Mouse (Mus musculus) gastrocnemius, adult 2 months (tissue): ENCODE results near the gene Gm5767. TPM values are rescaled to one million over a fixed set of nuclear protein-coding genes. Genes with fewer than 3 reads are reported as not detected.

Experiments used
- DNase-seq: peaks from one replicate; pipeline ENCODE4 v3.0.0; 2022
- H3K27ac ChIP-seq: fragments of 200-600 bp; 2 replicates; pipeline ENCODE4 v1.8.1; 2022; ENCODE audit warnings: mild to moderate bottlenecking
- H3K4me3 ChIP-seq: fragments of 200-600 bp; 2 replicates; pipeline ENCODE4 v1.8.1; 2022; ENCODE audit warnings: mild to moderate bottlenecking, moderate library complexity
- CTCF ChIP-seq: fragments of 200-600 bp; IDR thresholded peaks from 2 replicates; pipeline ENCODE4 v1.8.1; 2022; ENCODE audit warnings: antibody characterized with exemption, mild to moderate bottlenecking, moderate library complexity
- intact Hi-C: fragments of 180-260 bp; cut with DNase I; formaldehyde crosslinking; loops from one replicate; pipeline ENCODE4 v1.15.1; 2025
- total RNA-seq, 2 experiments: library from RNA; stranded (reverse); gene quantifications; 2 replicates each; pipeline ENCODE4 v1.2.3; 2021

Gene Gm5767
- total RNA-seq, 2 experiments from 2014 or later, result not detected

DNA sequence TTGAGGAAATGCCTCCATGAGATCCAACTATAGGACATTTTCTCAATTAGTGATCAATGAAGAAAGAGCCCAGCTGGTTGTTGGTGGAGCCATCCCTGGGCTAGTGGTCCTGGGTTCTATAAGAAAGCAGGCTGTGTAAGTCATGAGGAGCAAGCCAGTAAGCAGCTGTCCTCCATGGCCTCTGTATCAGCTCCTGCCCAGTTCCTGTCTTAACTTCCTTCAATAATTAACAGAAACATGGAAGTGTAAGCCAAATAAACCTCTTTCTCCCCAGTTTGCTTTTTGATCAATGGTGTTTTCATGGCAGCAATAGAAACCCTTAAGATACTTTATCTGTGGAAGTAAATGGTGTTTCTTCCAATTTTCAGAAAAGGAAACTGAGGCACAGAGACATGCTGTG, 7.8 kb upstream of the Gm5767 start:
- Histone ChIP-seq H3K4me3 (no peak overlapping the region), H3K27ac (no peak overlapping the region)
- intact Hi-C loops, result no loop called here
- TF ChIP-seq CTCF, result no peak
- DNase-seq, result no peak

DNA sequence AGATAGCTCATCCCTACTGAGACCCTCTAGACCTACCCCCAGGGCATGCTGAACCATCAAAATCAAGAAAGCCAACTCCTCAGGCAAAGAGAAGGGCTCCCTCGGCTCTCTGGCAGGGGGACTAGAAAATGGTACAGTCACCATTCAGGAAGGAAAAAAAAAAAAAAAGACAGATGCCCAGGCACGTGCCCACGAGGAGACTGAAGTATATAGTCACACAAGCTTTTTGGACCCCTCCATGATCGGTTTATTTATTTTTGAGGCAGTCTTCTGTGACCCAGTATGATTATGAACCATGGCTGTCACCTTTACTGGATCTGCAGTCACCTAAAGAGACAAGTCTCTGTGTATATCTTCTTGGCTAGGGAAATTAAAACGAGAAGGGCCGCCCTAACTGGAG, 7.2 kb upstream of the Gm5767 start:
- DNase-seq, result no peak
- Histone ChIP-seq H3K27ac (no peak overlapping the region), H3K4me3 (no peak overlapping the region)
- no peak for TF ChIP-seq CTCF
- intact Hi-C loops, result no loop called here

DNA sequence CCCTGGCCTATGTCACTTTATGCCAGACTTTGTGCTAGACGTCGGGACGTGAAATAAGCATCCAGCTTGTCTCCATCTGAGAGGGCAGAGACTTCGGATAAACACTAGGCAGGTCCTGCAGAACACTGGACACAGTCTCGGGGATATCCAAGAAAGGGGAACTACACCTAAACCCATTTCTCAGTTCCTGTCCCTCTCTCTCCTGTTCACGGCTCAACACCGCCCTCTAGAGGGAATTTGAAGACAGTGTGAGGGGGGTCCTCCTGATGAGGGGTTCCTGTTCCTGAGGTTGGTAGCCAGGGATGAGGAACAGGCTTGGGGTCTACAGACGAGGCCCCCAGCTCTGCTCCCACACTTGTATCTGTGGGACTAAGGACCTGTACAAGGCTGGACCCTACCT, 6.4 kb upstream of the Gm5767 start:
- H3K27ac ChIP-seq, result no peak overlapping the region
- peak; percentile 51 for DNase-seq
- intact Hi-C loops, result loop anchor here (2.0 kb wide), 2 partner anchors 31 to 261 kb away; no protein-coding TSS in a partner anchor
- peak; percentile 80 for TF ChIP-seq CTCF
- H3K4me3 ChIP-seq, result no peak overlapping the region

DNA sequence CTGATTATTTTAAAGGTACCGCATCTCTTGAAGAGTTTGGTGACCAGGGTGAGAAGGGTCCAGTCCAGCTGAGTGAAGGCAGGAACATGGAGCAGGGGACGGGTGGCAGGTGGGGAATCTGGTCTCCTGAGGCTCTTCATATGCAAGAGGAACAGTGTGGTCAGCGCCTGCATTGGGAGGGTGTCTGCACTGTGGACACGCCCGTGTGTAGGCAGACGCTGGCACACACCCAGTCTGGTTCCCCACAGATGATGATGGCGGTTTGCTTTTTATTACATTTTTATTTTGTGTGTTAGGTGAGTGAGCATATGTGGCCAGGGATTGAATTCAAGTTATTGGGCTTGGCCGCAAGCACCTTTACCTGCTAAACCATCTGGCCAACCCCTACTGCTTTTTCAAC, 5.0 kb upstream of the Gm5767 start:
- Histone ChIP-seq H3K27ac (no peak overlapping the region), H3K4me3 (no peak overlapping the region)
- intact Hi-C loops, result loop anchor here (2.0 kb wide), 2 partner anchors 33 to 263 kb away; no protein-coding TSS in a partner anchor
- TF ChIP-seq CTCF, result no peak
- no peak for DNase-seq

DNA sequence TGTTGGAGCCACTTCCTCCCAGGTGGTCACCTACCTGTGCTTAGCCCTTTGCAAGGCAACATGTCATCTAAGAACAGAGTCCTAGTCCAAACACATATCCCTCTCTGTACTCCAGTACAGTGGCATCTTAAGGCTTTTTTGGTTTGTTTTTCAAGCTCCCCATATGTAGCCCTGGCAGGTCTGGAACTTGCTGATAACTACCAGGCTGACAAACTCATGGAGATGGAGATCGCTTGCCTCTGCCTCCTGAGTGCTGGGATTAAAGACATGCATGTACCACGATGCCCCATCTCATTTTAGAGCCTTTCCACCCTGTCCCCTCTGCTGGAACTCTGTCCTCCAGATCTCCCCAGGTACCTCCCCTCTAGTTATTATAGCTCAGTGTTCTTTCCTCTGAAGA, 4.3 kb upstream of the Gm5767 start:
- no peak for TF ChIP-seq CTCF
- intact Hi-C loops, result no loop called here
- H3K27ac ChIP-seq, result no peak overlapping the region
- no peak overlapping the region for H3K4me3 ChIP-seq
- DNase-seq, result no peak

DNA sequence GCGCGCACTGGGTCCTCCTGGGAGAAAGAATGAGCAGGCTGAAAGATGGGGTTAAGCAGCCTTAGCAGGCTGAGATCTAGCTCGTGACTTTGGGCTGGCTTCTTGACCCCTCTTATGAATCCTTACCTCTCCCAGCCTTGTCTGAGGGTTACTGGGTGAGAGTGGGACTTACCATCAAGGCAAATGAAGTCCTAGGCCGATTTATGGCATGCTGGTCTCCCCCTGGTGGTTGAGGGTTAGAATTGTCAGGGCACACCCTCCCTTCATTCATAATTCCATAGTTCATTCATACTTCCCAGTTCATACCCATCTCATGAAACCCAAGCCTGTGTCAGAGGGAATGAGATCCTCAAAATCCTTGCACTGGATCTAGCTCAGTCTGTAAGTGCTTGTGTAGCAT, 3.8 kb upstream of the Gm5767 start:
- Histone ChIP-seq H3K4me3 (no peak overlapping the region), H3K27ac (no peak overlapping the region)
- peak; percentile 86 for TF ChIP-seq CTCF
- intact Hi-C loops, result loop anchor here (1.0 kb wide), 1 partner anchor 182 kb away; no protein-coding TSS in a partner anchor
- peak; percentile 58 for DNase-seq

DNA sequence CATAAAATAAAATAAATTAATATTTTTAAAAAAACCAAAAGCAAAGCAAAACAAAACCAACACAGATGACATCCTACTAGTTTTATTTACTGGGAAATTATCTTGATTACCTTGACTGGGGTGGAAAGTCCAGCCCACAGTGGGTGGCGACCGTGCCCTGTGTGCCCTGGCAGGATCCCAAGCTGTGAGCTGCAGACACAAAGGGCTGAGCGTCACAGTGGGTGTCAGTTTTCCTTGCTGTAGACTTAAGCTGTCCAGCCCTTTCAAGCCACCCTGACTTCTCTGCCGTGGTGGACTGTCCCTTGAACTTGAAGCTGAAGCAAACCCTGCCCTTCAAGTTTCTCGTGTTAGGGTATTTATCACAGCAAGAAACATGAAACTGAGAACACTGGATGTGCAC, 2.5 kb upstream of the Gm5767 start:
- no peak for TF ChIP-seq CTCF
- Histone ChIP-seq H3K27ac (no peak overlapping the region), H3K4me3 (no peak overlapping the region)
- no peak for DNase-seq
- intact Hi-C loops, result no loop called here

DNA sequence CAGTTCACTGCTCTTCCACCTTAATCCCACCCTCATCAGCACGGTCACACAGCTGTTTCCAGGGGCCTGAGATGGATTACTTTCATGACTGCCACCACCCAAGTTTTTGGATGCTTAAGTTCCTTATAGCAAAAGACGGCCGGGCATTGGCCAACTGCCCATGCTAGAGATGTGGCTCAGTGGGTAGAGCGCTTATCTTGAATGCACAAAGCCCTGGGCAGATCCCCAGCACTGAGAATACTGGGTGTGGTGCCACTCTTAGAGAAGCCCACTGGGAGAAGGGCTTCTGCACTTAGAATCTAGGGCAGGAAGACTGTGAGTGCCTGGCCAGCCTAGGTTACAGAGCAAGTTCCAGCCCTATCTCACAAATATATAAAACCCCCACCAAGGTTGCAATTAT, 1.9 kb upstream of the Gm5767 start:
- TF ChIP-seq CTCF, result no peak
- H3K4me3 ChIP-seq, result no peak overlapping the region
- intact Hi-C loops, result no loop called here

DNA sequence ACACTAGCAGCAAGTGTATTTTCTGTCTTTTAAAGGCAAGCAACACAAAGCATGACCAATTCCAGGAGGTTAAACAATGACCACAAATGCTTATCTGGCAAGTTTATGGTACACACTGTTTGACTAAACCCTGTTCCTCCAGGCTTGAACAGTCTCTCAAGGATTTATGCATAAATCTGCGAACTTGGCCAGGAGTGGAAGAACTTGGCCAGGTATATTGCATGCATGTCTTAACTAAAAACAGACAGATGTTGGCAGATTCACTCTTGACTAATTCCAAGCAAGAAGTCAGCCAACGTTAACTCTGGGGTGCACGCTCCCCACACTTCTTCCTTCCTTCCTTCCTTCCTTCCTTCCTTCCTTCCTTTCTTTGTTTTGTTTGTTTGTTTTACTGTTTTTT, 790 bp upstream of the Gm5767 start:
- H3K27ac ChIP-seq, result no peak overlapping the region
- TF ChIP-seq CTCF, result no peak
- intact Hi-C loops, result no loop called here
- DNase-seq, result no peak
- no peak overlapping the region for H3K4me3 ChIP-seq

More for the DNA sequence above, 1.9 kb upstream of the Gm5767 start:
- DNase-seq, result no peak
- no peak overlapping the region for H3K27ac ChIP-seq

DNA sequence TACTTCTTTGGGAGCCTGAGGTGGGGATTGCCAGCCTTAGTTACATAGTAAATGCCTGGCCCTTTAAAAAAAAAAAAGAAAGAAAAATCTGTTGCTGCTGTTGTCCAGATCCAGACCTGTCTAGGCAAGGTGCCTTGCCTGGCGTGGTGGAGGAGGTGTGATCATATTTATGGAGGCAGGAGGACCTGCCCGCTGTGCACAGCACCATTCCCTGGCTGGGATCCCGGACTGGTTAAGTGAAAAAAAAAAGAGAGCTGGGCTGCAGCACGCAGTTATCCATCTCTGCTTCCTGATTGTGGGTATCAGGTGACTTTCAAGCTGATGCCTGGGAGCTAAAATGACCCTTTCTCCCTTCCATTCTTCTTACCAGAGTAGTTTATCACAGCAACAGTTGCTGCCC, 4.5 kb downstream of the Gm5767 start:
- no peak for DNase-seq
- intact Hi-C loops, result no loop called here
- TF ChIP-seq CTCF, result no peak
- H3K4me3 ChIP-seq, result no peak overlapping the region
- no peak overlapping the region for H3K27ac ChIP-seq

DNA sequence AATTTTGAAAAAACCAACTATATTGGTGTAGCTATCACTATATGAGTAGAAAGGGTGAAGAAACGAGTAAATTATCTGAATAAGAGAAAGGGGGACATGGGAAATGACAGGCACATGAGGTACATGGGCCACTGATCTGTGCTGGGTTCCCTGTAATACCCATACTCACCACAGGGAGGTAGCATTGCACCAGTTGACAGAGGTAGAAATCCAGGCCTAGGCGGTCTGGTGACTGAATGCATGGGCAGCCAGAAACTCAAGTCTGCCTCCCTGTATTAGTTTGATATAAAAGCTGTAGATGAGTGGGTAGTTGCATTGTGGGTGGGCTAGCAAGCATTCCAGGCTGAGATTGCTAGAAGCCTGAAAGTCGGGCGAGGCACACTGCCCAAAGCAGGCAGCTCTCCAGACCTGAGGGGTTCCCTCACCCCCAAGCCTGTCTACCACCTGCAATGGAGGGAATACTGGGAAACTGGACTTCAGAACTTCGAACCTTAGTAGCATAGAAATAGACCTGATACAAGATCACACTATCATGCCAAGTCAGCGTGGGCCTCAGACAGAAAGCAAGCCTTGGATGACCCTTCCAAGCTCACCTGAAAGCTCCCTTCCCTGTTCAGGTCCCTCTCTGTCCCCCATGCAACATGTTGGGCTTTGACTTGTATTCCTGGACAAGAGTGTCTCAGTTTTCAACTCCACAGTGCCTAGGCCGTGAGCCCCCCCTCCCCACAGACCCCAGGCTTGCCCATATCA, 5.7 kb downstream of the Gm5767 start:
- H3K4me3 ChIP-seq, result no peak overlapping the region
- TF ChIP-seq CTCF, result peak; percentile 99
- intact Hi-C loops, result loop anchor here (1.0 kb wide), 2 partner anchors 83 to 183 kb away; no protein-coding TSS in a partner anchor
- DNase-seq, result peak; percentile 81
- H3K27ac ChIP-seq, result no peak overlapping the region

DNA sequence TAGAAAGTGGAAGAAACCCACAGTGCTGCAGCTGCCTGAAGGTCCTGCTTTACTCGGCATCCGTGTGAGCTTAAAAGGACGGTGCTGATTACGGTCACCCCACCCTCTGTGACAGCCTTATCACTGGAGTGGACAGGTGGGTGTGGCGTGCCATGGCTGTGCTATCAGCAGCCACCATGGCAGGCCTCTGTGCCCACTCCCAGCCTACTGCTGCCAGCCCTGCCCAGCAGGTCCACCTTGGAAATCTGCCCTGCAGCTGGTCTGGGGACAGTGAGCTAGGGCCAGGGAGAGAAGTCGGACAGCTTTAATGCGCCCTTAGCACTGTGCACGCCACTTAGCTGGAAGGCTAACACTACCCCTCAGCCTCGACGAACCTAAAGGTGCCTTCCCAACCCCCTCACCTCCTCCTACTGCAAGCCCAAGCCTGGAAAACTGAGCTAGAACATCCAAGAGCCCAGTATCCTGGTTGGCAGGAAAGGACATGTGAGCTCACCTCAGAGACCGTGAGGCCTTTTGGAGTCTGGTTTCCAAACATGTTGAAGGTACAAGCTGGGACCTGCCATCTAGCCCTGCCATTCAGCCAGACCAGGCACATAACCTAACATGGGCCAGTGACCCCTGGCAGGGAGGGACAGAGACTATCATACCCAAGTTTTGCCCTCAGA, 6.4 kb downstream of the Gm5767 start:
- intact Hi-C loops, result loop anchor here (1.0 kb wide), 2 partner anchors 82 to 182 kb away; no protein-coding TSS in a partner anchor
- TF ChIP-seq CTCF, result no peak
- Histone ChIP-seq H3K4me3 (no peak overlapping the region), H3K27ac (no peak overlapping the region)
- peak; percentile 46 for DNase-seq

DNA sequence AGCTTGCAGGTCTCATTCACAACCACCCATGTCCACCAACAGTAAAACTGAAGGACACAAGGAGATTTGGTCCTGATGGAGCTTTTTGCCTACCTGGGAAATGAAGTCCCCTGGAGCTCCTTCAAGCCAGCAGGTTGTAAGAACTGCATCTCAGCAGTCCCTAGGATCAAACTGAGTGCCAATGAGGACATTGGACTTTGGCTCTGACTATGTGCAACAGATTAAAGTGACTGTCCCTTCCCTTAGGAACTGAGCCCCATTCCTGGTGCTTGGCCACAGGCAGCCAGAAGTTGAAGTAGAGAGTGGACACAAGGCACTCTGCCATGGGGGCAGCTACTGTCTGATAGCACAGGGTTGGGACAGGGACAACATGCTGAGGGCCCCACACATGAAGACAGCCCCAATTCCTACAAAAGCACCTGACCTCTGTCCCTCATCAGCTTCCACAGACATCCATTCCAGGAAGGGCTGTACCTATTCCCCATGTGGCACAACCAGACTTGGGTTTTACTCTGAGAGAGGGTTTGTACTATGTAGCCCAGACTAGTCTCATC, 7.1 kb downstream of the Gm5767 start:
- TF ChIP-seq CTCF, result no peak
- no peak for DNase-seq
- H3K4me3 ChIP-seq, result no peak overlapping the region
- H3K27ac ChIP-seq, result no peak overlapping the region
- intact Hi-C loops, result no loop called here
